Mouse (Mus musculus) stomach, postnatal 0 days (tissue): ENCODE data around the gene Serpina3i.

Experiments
- CTCF ChIP-seq: IDR thresholded peaks from 2 replicates; pipeline ENCODE4 v1.5.1; 2016; ENCODE audit warnings: antibody characterized with exemption, low read depth, mild to moderate bottlenecking, moderate library complexity
- EP300 ChIP-seq: optimal IDR thresholded peaks from 2 replicates; pipeline ENCODE3; 2016; ENCODE audit warnings: antibody characterized with exemption

DNA sequence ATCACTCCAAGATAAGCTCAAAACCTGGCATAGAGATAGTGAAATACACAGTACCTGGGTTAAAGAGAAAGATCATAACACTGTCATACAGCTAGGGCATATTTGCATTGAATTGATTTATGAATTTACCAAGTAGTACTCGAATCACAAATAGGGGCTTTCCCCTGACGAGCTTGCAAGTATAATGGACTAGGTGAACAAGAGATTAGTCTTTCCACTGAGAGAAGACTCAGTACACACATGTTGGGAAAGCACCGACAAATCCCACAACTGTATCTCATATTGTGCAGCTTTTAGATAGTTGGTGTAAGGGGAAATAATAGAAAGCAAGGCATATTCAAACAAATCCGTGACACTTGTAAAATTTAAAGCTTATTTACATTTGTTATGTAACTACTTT is 43.1 kb downstream of the Serpina3i start:
- no peak for TF ChIP-seq CTCF
- no peak for TF ChIP-seq EP300
